Mouse (Mus musculus) common myeloid progenitor, adult 5-6 weeks (primary cell): ENCODE measurements around the gene Mcam. TPM values are rescaled to one million over a fixed set of nuclear protein-coding genes. Genes with fewer than 3 reads are reported as not detected.

Experiments used
- ATAC-seq: replicated peaks from 2 replicates; pipeline ENCODE4 v1.8.0; 2016; ENCODE audit warnings: low read depth, mild to moderate bottlenecking, moderate TSS enrichment, inconsistent platforms; ENCODE audit not compliant: poor library complexity, severe bottlenecking
- total RNA-seq: library from RNA; stranded (forward); fragments of 200-1000, 187-1606 nt; gene quantifications from 2 replicates; pipeline ENCODE4 v1.2.3, GENCODE M21; 2017

Gene Mcam
- total RNA-seq, 1 experiment from 2014 or later = 2.6 TPM

- ATAC-seq = no peak
Observed at GRCm38 (mm10) chr9:44133287-44133686, 982 bp upstream of the Mcam start.

GRCm38 (mm10) chr9:44134851-44135730 lies 822 bp downstream of the Mcam start:
- no peak for ATAC-seq

GRCm38 (mm10) chr9:44135731-44136411 lies 1.6 kb downstream of the Mcam start:
- 0 out of 2 replicates have a peak, but pooled peaks have one; percentile 22 for ATAC-seq

- ATAC-seq = no peak
Observed at GRCm38 (mm10) chr9:44137846-44138245, 3.6 kb downstream of the Mcam start.

GRCm38 (mm10) chr9:44141951-44142350 lies 7.7 kb downstream of the Mcam start:
- ATAC-seq = no peak

- ATAC-seq = no peak
Observed at GRCm38 (mm10) chr9:44143421-44143820, 9.2 kb downstream of the Mcam start.

- ATAC-seq = no peak
Observed at GRCm38 (mm10) chr9:44144023-44144717, 9.9 kb downstream of the Mcam start.

- ATAC-seq = no peak
Observed at GRCm38 (mm10) chr9:44144718-44145060, 10.4 kb downstream of the Mcam start.

GRCm38 (mm10) chr9:44147290-44147689 lies 13.0 kb downstream of the Mcam start:
- ATAC-seq = 0 out of 2 replicates have a peak, but pooled peaks have one; percentile 52

GRCm38 (mm10) chr9:44159886-44160285 lies 25.6 kb downstream of the Mcam start:
- ATAC-seq = no peak

- no peak for ATAC-seq
Observed at GRCm38 (mm10) chr9:44168931-44169330, 34.7 kb downstream of the Mcam start.

GRCm38 (mm10) chr9:44170691-44171151 lies 36.5 kb downstream of the Mcam start:
- ATAC-seq = no peak

- ATAC-seq = peak; percentile 76
Observed at GRCm38 (mm10) chr9:44175556-44175955, 41.3 kb downstream of the Mcam start.

- ATAC-seq = peak; percentile 53
Observed at GRCm38 (mm10) chr9:44175957-44176356, 41.7 kb downstream of the Mcam start.

- no peak for ATAC-seq
Observed at GRCm38 (mm10) chr9:44177405-44177804, 43.1 kb downstream of the Mcam start.

- no peak for ATAC-seq
Observed at GRCm38 (mm10) chr9:44178389-44178788, 44.1 kb downstream of the Mcam start.

- ATAC-seq = no peak
Observed at GRCm38 (mm10) chr9:44178811-44179210, 44.5 kb downstream of the Mcam start.

- no peak for ATAC-seq
Observed at GRCm38 (mm10) chr9:44181537-44181936, 47.3 kb downstream of the Mcam start.

- peak; percentile 91 for ATAC-seq
Observed at GRCm38 (mm10) chr9:44182260-44182659, 48.0 kb downstream of the Mcam start.

- ATAC-seq = no peak
Observed at GRCm38 (mm10) chr9:44188223-44188622, 54.0 kb downstream of the Mcam start.

- ATAC-seq = 0 out of 2 replicates have a peak, but pooled peaks have one; percentile 32
Observed at GRCm38 (mm10) chr9:44191166-44191565, 56.9 kb downstream of the Mcam start.
